Mouse (Mus musculus): ENCODE data around the gene Mrpl19.
A peak's percentile ranks its signal among the peaks of the same experiment; 100 is the strongest.

The Mrpl19 gene

DNA sequence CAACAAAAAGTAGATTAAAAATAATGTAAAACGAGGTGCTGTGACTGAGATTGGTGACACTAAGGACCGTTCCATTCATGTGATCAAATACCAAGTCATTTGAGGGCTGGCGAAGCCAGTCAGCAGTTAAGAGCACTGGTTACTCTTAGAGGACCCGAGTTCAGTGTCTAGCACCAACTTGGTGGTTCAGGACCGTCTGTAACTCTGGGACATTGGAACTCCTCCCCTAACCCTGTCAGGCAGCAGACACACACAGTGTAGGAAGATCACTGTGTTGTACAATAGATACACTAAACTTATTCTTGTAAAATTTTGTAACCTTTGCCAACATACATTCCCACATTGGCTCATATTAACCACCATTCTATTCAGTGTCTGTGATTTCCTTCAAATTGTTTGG is 41.5 kb downstream of the Mrpl19 start:
- DNase-seq = no peak

DNA sequence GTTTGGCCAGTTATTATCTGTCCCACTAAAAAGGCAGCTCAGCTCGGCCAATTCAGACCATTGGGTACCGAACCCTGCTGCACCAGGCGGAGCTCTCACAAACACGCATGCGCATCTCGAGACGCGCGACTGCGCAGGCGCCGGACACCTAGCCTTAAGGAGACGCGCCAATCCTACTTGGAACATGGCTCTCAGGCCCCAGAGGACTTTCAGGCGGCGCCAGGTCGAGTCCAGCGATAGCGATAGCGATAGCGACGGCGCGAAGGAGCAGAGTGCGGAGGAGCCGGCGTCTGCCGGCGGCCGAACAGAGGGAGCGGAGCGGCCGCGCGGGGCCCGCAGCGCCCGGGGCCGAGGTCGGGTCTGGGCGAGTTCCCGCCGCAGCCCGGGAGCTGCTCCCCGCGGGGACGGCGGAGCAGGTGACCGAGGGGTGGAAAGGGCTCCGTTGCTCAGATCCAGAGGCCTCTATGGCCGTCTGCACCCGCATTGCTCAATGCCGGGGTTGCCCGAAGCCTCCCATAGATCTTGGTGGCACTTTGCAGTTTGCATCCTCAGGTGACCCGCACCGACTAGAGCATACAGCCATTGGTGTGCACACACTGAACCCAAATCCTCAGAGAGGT is 42.1 kb downstream of the Mrpl19 start, which contains the start of gene Gcfc2:
Gene Gcfc2 (plus strand): TSS at position 147 of the 620 bp plus-strand sequence.
- peak; percentile 93 for DNase-seq

DNA sequence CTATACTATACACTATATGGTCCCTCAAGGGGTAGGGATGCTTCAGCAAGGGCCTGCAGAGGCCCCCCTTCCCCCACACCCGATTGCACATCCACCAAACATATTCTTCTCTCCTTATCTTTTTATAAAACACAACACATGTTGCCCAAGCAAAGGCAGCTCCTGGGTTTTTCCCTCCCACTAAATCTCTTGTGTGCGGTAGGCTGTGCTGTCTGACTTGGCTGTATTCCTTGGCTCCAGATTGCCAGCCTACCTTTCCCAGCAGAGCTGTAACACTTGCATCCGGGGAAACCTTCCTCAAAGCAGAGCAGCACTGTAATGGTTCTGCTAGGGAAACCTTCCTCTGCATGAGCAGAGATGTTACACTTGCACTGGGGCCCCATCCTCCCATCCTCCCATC is 53.6 kb downstream of the Mrpl19 start:
- no peak for DNase-seq

DNA sequence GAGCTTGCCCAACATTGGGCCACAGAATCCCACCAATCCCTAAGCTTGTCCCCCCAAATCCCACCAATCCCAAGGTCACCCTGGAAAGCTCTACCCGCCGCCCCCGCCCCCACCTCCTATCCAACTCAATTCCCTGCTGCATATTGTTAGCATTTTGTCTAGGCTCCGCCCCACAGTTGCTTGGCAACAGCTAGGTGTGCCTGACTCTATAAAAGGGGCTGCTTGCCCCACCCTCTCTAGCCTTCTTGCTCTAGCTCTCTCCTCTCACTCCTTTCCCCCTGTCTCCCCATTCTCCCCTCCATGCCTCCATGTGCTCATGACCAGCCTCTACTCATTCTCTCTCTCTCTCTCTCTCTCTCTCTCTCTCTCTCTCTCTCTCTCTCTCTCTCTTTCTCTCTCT is 54.0 kb downstream of the Mrpl19 start:
- DNase-seq = no peak

DNA sequence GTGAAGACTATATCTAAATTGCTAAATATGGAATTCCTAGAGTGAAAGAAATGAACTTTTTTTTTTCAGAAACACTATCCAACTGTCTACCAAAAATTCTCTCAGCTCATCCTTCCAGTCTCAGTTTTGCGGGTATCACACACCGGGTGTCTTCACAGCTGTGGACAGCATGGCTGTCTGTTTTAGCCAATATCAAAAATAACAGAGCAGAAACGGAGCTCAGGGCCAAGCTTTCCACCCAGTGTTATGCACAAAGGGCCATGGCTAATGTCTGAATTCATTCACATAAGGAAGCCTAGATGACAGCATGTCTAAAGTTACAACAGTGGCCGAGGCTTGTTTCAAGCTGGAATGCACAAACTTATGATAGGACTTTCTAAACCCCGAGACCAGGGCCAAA is 54.5 kb downstream of the Mrpl19 start:
- DNase-seq = no peak

DNA sequence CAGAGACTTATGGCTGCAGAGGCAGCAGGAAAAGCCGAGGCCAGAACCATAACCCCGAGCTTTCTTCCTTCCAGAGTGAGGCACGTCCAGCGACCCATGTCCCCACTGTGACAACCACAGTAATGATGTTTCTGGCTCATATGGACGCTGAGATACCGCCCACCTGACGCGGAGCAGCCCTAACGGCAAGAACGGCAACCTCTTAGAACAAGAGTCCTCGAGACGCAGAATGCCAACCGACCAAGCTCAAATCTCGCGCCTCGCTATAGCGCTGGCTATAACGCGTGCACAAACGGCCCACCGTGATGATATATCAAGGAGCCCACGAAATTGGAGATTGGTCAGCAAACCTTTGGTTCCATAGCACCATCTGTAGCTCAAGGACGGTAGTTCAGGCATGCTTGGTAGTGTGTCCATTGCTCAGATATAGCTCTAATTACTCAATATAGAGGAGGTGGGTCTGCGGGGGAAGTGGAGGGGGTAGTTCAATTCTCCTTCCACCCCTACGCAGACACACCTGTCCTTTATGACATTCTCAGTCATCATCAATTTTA is 55.4 kb downstream of the Mrpl19 start:
- DNase-seq = no peak
